Mouse (Mus musculus) E14TG2a.4 (cell line): Measurements from ENCODE around the gene Fem1a.

Source experiments
- CTCF ChIP-seq: conservative IDR thresholded peaks from 2 replicates; pipeline ENCODE4 v1.5.1; 2014; ENCODE audit warnings: low read length
- NANOG ChIP-seq: IDR thresholded peaks from 2 replicates; pipeline ENCODE4 v1.6.1; 2014; ENCODE audit warnings: borderline replicate concordance, low read length, mixed read lengths
- POU5F1 ChIP-seq: IDR thresholded peaks from 2 replicates; pipeline ENCODE4 v1.6.1; 2014; ENCODE audit warnings: low read length, borderline replicate concordance

DNA sequence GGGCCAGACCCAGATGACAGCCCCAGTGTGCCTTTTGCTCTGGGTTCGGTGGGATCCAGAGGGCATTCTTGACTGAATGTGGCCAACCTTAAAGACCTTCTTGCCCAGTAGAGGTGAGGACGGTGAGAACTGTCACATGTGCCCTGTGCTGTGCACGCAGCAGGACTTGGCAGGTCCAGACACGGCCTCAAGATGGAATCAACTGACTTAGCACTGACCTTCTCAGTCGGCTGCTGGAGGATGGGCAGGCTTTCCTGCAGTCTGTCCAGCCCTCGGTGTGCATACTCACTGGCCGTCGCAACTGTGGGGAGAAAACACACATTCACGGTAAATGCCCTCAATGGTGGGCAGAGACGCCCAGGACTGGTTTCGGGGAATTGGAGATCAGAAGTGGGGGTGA, 29.4 kb downstream of the Fem1a start:
- TF ChIP-seq CTCF (no peak), NANOG (no peak), POU5F1 (no peak)
